Mouse (Mus musculus) macrophage (primary cell): Measurements from ENCODE around the gene Cntnap1. TPM values are rescaled to one million over a fixed set of nuclear protein-coding genes. Genes with fewer than 3 reads are reported as not detected.

Source experiments
- polyA plus RNA-seq: library from polyadenylated mRNA; stranded (reverse); fragments of 250-400 nt; gene quantifications from 3 replicates; pipeline ENCODE4 v1.2.4, GENCODE M21; 2018; ENCODE audit warnings: inconsistent platforms

Cntnap1 gene
- polyA plus RNA-seq, 1 experiment from 2014 or later = 0.17 TPM

Other genes starting within 250 kb of the Cntnap1 start
- 44.1 to 73.6 TPM (median 66.6 TPM) in 3 replicates for gene Stat3, start 231.0 kb upstream of the Cntnap1 start, polyA plus RNA-seq
- gene Cavin1, start 199.6 kb upstream of the Cntnap1 start, polyA plus RNA-seq = 0.35 to 1.1 TPM (median 0.93 TPM) in 3 replicates
- 190 to 331 TPM (median 319 TPM) in 3 replicates for gene Atp6v0a1, start 161.1 kb upstream of the Cntnap1 start, polyA plus RNA-seq
- gene Naglu, start 100.5 kb upstream of the Cntnap1 start, polyA plus RNA-seq = 71.6 to 194 TPM (median 117 TPM) in 3 replicates
- gene Hsd17b1, start 92.1 kb upstream of the Cntnap1 start, polyA plus RNA-seq = 0.22 to 0.84 TPM (median 0.32 TPM) in 3 replicates
- 18.6 to 23.1 TPM (median 19.3 TPM) in 3 replicates for gene Coasy, start 88.0 kb upstream of the Cntnap1 start, polyA plus RNA-seq
- gene Mlx, start 83.2 kb upstream of the Cntnap1 start, polyA plus RNA-seq = 33.1 to 44.4 TPM (median 37.3 TPM) in 3 replicates
- gene Psmc3ip, start 75.1 kb upstream of the Cntnap1 start, polyA plus RNA-seq = 0.90 to 14.7 TPM (median 3.7 TPM) in 3 replicates
- gene Retreg3, start 50.6 kb upstream of the Cntnap1 start, polyA plus RNA-seq = 38.2 to 59.4 TPM (median 44.0 TPM) in 3 replicates
- gene Tubg1, start 50.6 kb upstream of the Cntnap1 start, polyA plus RNA-seq = 10.9 to 24.7 TPM (median 23.0 TPM) in 3 replicates
- gene Tubg2, start 14.6 kb upstream of the Cntnap1 start, polyA plus RNA-seq = 0.13 TPM in 1 of 3 replicates, not detected in the others
- gene Plekhh3, start 828 bp downstream of the Cntnap1 start, polyA plus RNA-seq = 0.67 to 3.1 TPM (median 2.7 TPM) in 3 replicates
- gene Ccr10, start 4.9 kb downstream of the Cntnap1 start, polyA plus RNA-seq = not detected in 3 replicates
- 19.6 to 40.4 TPM (median 38.1 TPM) in 3 replicates for gene Ezh1, start 55.9 kb downstream of the Cntnap1 start, polyA plus RNA-seq
- gene Ramp2, start 75.5 kb downstream of the Cntnap1 start, polyA plus RNA-seq = 0.36 TPM in 1 of 3 replicates, not detected in the others
- gene Vps25, start 83.2 kb downstream of the Cntnap1 start, polyA plus RNA-seq = 90.9 to 128 TPM (median 115 TPM) in 3 replicates
- gene Wnk4, start 90.0 kb downstream of the Cntnap1 start, polyA plus RNA-seq = not detected in 3 replicates
- gene Cntd1, start 108.5 kb downstream of the Cntnap1 start, polyA plus RNA-seq = 0.17 to 0.29 TPM in 2 of 3 replicates, not detected in the other
- gene Coa3, start 108.6 kb downstream of the Cntnap1 start, polyA plus RNA-seq = 46.1 to 108 TPM (median 103 TPM) in 3 replicates
- 89.3 to 112 TPM (median 98.9 TPM) in 3 replicates for gene Becn1, start 131.8 kb downstream of the Cntnap1 start, polyA plus RNA-seq
- gene Psme3, start 145.7 kb downstream of the Cntnap1 start, polyA plus RNA-seq = 53.0 to 111 TPM (median 98.6 TPM) in 3 replicates
- gene Aoc2, start 154.5 kb downstream of the Cntnap1 start, polyA plus RNA-seq = 0.43 to 1.0 TPM (median 0.67 TPM) in 3 replicates
- gene Aoc3, start 160.1 kb downstream of the Cntnap1 start, polyA plus RNA-seq = not detected in 3 replicates
- not detected in 3 replicates for gene G6pc, start 197.0 kb downstream of the Cntnap1 start, polyA plus RNA-seq
- gene Aarsd1, start 247.1 kb downstream of the Cntnap1 start, polyA plus RNA-seq = 11.0 to 28.5 TPM (median 12.0 TPM) in 3 replicates